Mouse (Mus musculus) liver, postnatal 0 days (tissue): ENCODE measurements at regions not wholly inside any gene's neighbourhood (a gene's known extent, or its start where the extent isn't known, plus 50 kb on each side); places are given as distances from the start of the nearest gene placed in this dataset.

Source experiments
- ATAC-seq: fragments of 200-750 bp; cut with Nextera tagmentation; 2 replicates; pipeline ENCODE4 v1.8.0; 2017; ENCODE audit warnings: mild to moderate bottlenecking, moderate library complexity
- DNase-seq: peaks from one replicate; pipeline ENCODE4 v3.0.0-alpha.2; 2016
- H3K27ac ChIP-seq: fragments of 300-500 bp; sonication (generic); 2 replicates; pipeline ENCODE4 v1.5.1; 2014; ENCODE audit warnings: antibody characterized with exemption, moderate library complexity, mild to moderate bottlenecking, low read depth
- H3K27me3 ChIP-seq: fragments of 300-500 bp; sonication (generic); 2 replicates; pipeline ENCODE4 v1.6.1; 2014; ENCODE audit warnings: low read length, control low read depth, mixed read lengths; ENCODE audit not compliant: insufficient read depth
- H3K36me3 ChIP-seq: fragments of 300-500 bp; sonication (generic); replicated peaks from 2 replicates; pipeline ENCODE4 v1.6.1; 2014; ENCODE audit warnings: mild to moderate bottlenecking, control low read depth, low read length, moderate library complexity, mixed read lengths; ENCODE audit not compliant: insufficient read depth
- H3K4me1 ChIP-seq: fragments of 300-500 bp; sonication (generic); 2 replicates; pipeline ENCODE4 v1.6.1; 2014; ENCODE audit warnings: antibody characterized with exemption, mild to moderate bottlenecking, control low read depth; ENCODE audit not compliant: insufficient read depth
- H3K4me2 ChIP-seq: fragments of 300-500 bp; sonication (generic); 2 replicates; pipeline ENCODE4 v1.6.1; 2014; ENCODE audit warnings: low read depth, mild to moderate bottlenecking, low read length, moderate library complexity, mixed read lengths
- H3K4me3 ChIP-seq: fragments of 300-500 bp; sonication (generic); 2 replicates; pipeline ENCODE4 v1.5.1; 2014; ENCODE audit warnings: low read depth, low read length
- H3K9ac ChIP-seq: fragments of 300-500 bp; sonication (generic); replicated peaks from 2 replicates; pipeline ENCODE4 v1.6.1; 2014; ENCODE audit warnings: mild to moderate bottlenecking, moderate library complexity
- H3K9me3 ChIP-seq: fragments of 300-500 bp; sonication (generic); 2 replicates; pipeline ENCODE4 v1.6.1; 2016; ENCODE audit warnings: mild to moderate bottlenecking, control low read depth, low read length, mixed read lengths
- CTCF ChIP-seq: sonication (generic); IDR thresholded peaks from 2 replicates; pipeline ENCODE4 v1.5.1; 2016; ENCODE audit warnings: antibody characterized with exemption, low read depth
- EP300 ChIP-seq: IDR thresholded peaks from 2 replicates; pipeline ENCODE4 v1.6.1; 2016; ENCODE audit warnings: antibody characterized with exemption, low read depth, mild to moderate bottlenecking
- WGBS: fragments of 180-500 bp; shearing (Covaris S2); extraction: QIAGEN DNeasy Blood & Tissue Kit; methylation state at CpG from one replicate; pipeline ENCODE4 v1.1.7; 2014; ENCODE audit not compliant: insufficient replicate concordance; 5-methylcytosine and 5-hydroxymethylcytosine counted together

DNA sequence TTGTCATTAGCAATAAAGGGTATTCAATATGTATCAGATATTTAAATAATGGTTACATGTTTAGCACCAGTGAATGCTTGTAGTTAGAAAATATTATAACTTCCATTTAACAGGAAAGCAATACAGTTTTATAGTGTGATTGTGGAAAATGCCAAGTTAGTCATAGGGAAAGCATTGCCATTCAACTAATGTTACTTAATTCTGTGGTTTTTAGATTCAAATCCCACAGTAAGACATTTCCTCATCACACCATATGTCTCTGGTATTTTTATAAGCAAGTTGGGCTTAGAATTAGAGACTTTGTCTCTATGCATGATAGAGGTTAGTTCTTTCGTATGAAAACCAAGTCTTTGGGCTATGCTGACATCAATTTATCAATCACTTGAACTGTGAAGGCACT lies 133.0 kb downstream of the Prr30 start:
- 80% methylated on average over 1 of the region's 1 CpGs for WGBS
- no peaks in the 10 kb centered on the region for H3K36me3 ChIP-seq
- no peak for DNase-seq
- H3K4me3 ChIP-seq: no peak overlapping the region
- no peaks in the 10 kb centered on the region for H3K9me3 ChIP-seq
- H3K4me1 ChIP-seq: no peaks in the 10 kb centered on the region
- no peaks in the 10 kb centered on the region for H3K27me3 ChIP-seq
- TF ChIP-seq CTCF: no peak
- TF ChIP-seq EP300: no peak
- no peak overlapping the region for H3K9ac ChIP-seq
- no peak for ATAC-seq
- H3K27ac ChIP-seq: no peak overlapping the region
- H3K4me2 ChIP-seq: no peak overlapping the region

DNA sequence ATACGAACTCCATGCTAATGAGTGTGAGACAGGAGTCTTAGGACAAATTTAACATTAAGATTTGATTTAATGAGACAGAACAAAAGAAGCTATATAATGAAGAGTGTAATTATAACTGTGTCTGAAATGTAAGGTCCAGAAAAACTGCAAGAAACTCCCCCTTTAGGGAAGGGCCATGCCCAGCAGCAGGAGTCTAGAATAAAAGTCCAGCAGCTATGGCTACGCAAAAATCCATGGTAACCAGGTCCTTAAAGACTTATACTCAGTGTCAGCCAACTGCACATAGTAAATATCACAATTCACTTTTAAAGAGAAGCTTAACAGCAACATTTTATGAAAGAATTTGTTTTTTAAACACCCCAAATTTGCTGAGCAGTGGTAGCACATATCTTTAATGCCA lies 143.3 kb downstream of the Prr30 start:
- Histone ChIP-seq H3K9ac (no peak overlapping the region), H3K36me3 (no peaks in the 10 kb centered on the region), H3K4me2 (no peak overlapping the region), H3K4me3 (no peak overlapping the region), H3K4me1 (no peaks in the 10 kb centered on the region), H3K27ac (no peak overlapping the region), H3K9me3 (no peaks in the 10 kb centered on the region), H3K27me3 (no peaks in the 10 kb centered on the region)
- TF ChIP-seq EP300 (no peak), CTCF (no peak)
- ATAC-seq (no peak), DNase-seq (no peak)
- 72% methylated on average over 2 of the region's 2 CpGs for WGBS

DNA sequence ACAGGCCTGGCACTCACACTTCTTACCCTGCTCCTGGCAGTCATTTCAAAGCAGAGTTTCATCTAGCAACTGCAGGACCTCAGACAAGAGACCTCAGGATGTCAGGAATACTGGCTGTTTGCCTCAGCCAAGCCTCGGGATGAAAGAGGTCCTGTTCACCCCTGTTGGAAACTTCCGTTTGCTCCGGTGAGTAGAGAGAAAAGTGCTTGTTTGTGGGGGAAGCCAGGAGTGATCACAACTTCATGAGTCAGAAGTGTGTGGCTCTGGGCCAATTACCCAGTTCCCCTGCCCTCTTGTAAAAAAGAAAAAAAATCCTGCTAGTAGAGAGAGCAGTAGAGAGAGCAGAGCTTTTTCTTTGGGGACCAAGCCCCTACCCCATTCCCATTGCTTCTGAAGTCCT lies 144.2 kb downstream of the Prr30 start:
- no peaks in the 10 kb centered on the region for H3K36me3 ChIP-seq
- H3K4me3 ChIP-seq: no peak overlapping the region
- DNase-seq (no peak), ATAC-seq (no peak)
- 46% methylated on average over 3 of the region's 3 CpGs for WGBS
- H3K4me1 ChIP-seq: no peaks in the 10 kb centered on the region
- H3K4me2 ChIP-seq: no peak overlapping the region
- H3K27ac ChIP-seq: no peak overlapping the region
- no peak overlapping the region for H3K9ac ChIP-seq
- H3K9me3 ChIP-seq: no peaks in the 10 kb centered on the region
- no peak for TF ChIP-seq EP300
- no peak for TF ChIP-seq CTCF
- H3K27me3 ChIP-seq: no peaks in the 10 kb centered on the region

DNA sequence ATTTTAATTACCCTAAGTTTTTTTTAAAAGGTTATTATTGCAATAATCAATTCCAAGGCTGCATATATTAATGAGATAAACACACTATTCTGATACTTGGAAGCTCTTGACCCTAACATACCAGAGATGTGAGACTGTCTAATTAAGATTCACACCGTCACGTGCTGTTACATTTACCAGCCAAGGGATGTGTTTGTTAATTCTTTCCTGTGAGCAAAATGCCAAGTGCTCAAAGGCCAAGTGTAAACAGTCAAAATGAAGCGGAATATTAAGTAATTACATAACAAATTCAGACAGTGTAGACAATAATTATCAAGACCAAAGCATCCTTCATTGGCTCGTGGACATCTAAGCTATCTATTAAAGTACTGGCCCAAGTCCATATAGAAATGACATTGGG lies 145.3 kb downstream of the Prr30 start:
- no peak overlapping the region for H3K27ac ChIP-seq
- no peak overlapping the region for H3K9ac ChIP-seq
- no peaks in the 10 kb centered on the region for H3K9me3 ChIP-seq
- H3K27me3 ChIP-seq: no peaks in the 10 kb centered on the region
- no peaks in the 10 kb centered on the region for H3K4me1 ChIP-seq
- no peak overlapping the region for H3K4me3 ChIP-seq
- no peak overlapping the region for H3K4me2 ChIP-seq
- ATAC-seq (no peak), DNase-seq (no peak)
- H3K36me3 ChIP-seq: no peaks in the 10 kb centered on the region
- TF ChIP-seq EP300: no peak
- TF ChIP-seq CTCF: no peak
- WGBS: 69% methylated on average over 4 of the region's 4 CpGs

DNA sequence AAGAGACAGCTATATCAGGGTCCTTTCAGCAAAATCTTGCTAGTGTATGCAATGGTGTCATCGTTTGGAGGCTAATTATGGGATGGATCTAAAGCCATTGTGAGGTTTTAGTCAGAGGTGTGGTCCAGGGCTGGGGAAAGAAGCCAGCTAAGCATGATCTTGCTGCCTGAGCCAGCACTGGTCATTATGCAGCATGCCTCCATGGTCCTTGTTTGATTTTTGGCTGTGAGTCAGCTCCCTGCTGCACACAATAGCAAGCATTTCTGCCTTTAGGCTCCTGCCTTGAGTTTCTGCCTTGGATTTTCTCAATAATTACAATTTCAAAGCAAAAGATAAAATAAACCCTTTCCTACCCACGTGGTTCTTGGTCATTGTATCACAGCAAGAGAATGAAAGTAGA lies 147.4 kb downstream of the Prr30 start:
- Histone ChIP-seq H3K27ac (no peak overlapping the region), H3K4me2 (no peak overlapping the region), H3K36me3 (no peaks in the 10 kb centered on the region), H3K9me3 (no peaks in the 10 kb centered on the region), H3K4me1 (no peaks in the 10 kb centered on the region), H3K4me3 (no peak overlapping the region), H3K9ac (no peak overlapping the region), H3K27me3 (no peaks in the 10 kb centered on the region)
- DNase-seq: no peak
- TF ChIP-seq CTCF (no peak), EP300 (no peak)
- ATAC-seq: no peak
- WGBS: 45% methylated on average over 2 of the region's 2 CpGs

DNA sequence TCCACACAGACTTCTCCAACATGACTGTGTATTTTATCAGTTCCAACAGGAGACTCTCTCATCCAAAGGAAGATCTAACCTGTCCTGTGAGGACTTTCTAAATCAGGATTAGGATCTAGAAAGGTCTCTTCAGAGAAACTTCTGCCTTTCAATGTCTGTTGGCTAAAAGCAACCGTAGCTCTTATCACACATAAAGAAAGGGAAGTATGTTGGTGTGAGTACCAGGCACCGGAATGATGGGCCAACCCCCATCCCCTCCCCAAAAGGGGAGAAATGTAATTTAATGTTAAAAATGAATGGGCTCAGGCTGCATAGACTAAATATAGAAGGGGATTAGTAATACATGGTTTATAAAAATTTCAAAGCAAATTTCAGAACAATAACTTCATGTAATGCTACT lies 149.9 kb downstream of the Prr30 start:
- 46% methylated on average over 2 of the region's 2 CpGs for WGBS
- H3K4me1 ChIP-seq: no peaks in the 10 kb centered on the region
- H3K36me3 ChIP-seq: no peaks in the 10 kb centered on the region
- no peak overlapping the region for H3K4me3 ChIP-seq
- no peaks in the 10 kb centered on the region for H3K27me3 ChIP-seq
- no peak overlapping the region for H3K9ac ChIP-seq
- no peak overlapping the region for H3K4me2 ChIP-seq
- ATAC-seq: no peak
- DNase-seq: no peak
- H3K9me3 ChIP-seq: no peaks in the 10 kb centered on the region
- TF ChIP-seq EP300 (no peak), CTCF (no peak)
- H3K27ac ChIP-seq: no peak overlapping the region

DNA sequence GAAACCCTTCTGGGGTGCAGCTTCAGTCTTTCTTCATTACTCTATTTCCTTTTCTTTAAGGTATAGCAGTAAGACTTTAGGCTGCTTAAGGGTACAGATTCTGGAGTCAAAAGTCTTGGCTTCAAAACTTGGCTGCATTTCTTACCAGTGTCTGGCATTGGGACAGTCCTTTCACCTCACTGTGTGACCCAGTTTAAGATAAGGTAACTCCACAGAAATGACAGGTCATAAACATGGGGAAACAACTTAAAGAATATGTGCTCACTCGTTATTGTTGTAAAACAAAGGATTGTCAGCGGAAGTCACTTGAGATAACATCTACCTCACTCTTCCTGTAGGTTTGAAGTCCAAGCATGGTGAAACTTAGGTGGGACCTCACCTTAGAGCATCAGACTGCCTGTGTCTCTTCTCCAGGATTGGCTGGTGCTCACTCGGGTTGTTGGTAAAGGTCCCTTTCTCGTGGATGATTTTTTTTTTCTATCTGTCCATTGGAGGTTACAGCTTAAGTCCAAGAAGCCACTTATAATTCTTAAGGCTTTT lies 150.4 kb downstream of the Prr30 start:
- 52% methylated on average over 4 of the region's 4 CpGs for WGBS
- Histone ChIP-seq H3K9me3 (no peaks in the 10 kb centered on the region), H3K4me2 (no peak overlapping the region), H3K27me3 (no peaks in the 10 kb centered on the region), H3K4me1 (no peaks in the 10 kb centered on the region), H3K27ac (no peak overlapping the region), H3K4me3 (no peak overlapping the region), H3K36me3 (no peaks in the 10 kb centered on the region), H3K9ac (no peak overlapping the region)
- TF ChIP-seq CTCF (no peak), EP300 (no peak)
- no peak for DNase-seq
- ATAC-seq: no peak
